Mouse (Mus musculus) ES-CJ7 (cell line): Measurements from ENCODE around the gene Gpr4.
A peak's percentile ranks its signal among the peaks of the same experiment; 100 is the strongest.

ENCODE experiments used
- DNase-seq: peaks from one replicate; pipeline ENCODE4 v3.0.0; 2011; ENCODE audit warnings: low read depth, low spot score

The Gpr4 gene

GRCm38 (mm10) chr7:19194676-19195075, 17.7 kb upstream of the Gpr4 start:
- DNase-seq, result peak; percentile 70

DNA sequence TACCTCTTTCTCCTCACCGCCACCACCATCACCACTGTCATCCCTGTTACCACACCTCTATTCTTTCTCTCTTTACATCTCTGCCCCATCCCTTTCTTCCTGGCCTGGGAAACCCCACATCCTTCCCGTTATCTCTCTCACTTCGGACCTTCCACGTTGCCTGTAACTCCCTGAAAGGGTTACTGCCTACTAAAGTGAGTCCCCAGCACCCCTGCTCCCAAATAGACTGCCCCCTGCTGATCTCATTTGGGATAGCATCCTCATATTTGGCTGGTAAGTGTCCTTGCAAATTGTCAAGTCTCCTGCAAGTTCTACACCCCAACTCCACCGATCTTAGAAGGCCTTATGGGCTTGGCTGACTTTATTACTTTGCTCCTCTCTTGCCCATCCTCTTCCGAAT, 15.7 kb upstream of the Gpr4 start:
- peak; percentile 88 for DNase-seq

GRCm38 (mm10) chr7:19197985-19198384, 14.4 kb upstream of the Gpr4 start:
- DNase-seq, result peak; percentile 75

DNA sequence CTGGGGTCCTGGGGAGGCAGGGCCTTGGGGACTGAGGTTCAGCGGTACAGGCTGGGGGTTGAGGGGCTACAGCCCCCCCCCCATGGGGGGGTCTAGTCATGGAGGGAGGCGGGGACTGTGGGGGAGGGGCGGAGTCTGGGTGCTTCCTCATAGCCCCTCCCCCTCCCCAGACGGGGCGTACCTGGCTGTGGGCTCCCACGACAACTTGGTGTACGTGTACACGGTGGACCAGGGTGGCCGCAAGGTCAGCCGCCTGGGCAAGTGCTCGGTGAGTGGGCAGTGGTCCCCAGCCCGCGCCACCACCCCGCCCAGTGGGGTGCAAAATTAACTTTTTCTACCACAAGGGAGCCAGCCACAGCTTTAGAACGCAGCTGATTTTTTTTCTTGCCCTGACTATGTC, 10.7 kb upstream of the Gpr4 start:
- no peak for DNase-seq

GRCm38 (mm10) chr7:19202065-19202850, 10.1 kb upstream of the Gpr4 start:
- DNase-seq, result peak; percentile 97

GRCm38 (mm10) chr7:19208201-19208910, 4.0 kb upstream of the Gpr4 start:
- peak; percentile 69 for DNase-seq

- DNase-seq, result peak; percentile 77
Observed at GRCm38 (mm10) chr7:19208944-19209472, 3.3 kb upstream of the Gpr4 start.

DNA sequence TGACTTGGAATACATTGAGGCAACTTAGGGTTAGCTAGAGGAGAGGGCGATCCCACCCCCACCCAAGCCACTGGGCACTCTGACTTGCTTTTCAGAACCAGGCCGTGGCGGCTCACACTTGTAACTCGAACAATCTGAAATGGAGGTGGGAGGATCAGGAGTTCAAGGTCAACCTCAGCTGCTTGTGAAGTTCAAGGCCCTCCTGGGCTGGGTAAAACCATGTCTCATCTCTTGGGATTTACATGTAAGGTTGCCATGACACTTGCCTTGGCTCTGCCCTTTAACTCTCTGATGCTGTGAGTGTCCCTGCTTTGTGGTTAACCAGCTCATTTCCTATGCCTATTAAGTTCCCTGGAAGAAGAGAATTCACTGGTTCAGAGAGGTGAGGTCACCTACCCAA, 2.8 kb upstream of the Gpr4 start:
- peak; percentile 80 for DNase-seq

GRCm38 (mm10) chr7:19210010-19210409, 2.3 kb upstream of the Gpr4 start:
- peak; percentile 82 for DNase-seq

DNA sequence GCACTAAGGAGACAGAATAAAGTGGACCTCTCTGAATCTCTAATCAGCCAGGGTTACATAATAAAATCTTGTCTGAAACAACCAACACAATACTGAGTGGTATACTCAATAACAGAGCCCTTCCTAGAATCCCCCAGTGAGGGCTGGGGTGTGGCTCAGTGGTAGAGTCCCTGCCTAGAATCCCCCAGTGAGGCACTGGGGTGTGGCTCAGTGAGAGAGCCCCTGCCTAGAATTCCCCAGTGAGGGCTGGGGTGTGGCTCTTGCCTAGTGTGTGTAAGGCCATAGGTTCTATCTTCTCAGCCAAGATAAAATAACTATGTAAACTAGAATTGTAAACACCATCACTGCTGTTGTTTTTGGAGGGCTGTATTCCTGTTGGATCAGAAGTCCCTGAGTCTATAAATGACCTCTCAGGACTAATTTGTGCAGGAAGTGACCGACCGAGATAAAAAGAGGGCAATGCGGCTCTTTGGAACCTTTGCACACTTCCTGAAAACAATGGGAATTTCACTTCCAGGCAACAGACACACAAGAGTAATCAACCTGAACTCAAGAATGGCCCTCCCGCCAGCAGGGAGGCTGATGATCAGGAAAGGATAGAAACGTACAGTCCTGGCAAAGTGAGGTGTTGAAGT, 1.2 kb upstream of the Gpr4 start:
- peak; percentile 68 for DNase-seq

GRCm38 (mm10) chr7:19213385-19213784, 1.0 kb downstream of the Gpr4 start:
- no peak for DNase-seq

DNA sequence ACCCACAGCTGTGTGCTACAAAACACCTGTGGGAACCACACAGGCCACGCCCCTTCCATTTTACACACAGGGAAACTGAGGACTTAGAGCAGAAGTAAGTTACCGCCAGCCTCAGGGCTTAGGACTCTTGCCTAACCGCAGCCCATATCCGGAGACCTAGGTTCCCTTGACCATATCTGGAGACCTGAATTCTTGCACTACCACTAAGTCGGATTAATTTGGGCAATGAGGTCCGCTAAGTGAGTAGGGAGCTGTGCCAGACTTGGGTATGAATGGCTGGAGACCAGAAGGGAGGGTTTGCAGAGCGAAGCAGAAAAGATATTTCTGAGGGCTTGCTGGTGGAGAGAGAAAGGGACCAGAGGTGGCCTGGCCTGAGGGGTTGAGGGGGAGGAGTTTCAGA, 2.0 kb downstream of the Gpr4 start:
- no peak for DNase-seq

DNA sequence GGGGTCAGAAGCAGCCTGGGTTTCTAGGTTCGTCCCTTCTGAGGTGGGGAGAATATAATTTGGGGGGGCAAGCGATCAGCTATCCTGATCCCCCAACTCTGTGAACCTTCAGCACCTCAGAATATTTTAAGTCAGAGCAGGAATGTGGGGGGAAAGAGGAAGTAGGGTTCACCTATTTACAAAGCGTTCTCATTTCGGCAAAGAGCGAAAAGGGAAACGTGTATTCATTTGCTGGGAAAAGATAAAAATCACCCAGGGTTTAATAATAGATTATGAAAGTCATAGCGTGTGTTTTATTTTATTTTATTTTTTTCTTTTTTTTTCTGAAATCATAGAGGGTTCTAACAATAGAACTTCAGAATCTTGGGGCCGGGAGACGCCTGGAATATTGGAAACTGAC, 2.6 kb downstream of the Gpr4 start:
- no peak for DNase-seq

DNA sequence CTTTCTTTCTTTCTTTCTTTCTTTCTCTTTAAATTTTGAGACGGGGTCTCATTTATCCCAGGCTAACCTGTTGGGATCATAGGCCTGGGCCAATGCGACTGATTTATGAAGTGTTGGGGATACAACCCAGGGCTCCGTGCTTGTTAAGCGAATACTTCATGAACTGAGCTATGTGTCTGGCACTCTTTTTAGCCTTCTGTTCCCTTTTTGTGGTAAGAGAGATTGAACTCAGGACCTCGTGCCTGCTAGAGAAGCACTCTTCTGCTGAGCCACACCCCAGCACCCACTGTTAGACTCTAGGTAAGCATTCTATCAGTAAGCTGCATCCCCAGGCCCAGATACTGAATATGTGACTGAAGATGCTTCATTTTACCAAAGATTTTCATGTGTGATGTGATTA, 5.2 kb downstream of the Gpr4 start:
- no peak for DNase-seq

DNA sequence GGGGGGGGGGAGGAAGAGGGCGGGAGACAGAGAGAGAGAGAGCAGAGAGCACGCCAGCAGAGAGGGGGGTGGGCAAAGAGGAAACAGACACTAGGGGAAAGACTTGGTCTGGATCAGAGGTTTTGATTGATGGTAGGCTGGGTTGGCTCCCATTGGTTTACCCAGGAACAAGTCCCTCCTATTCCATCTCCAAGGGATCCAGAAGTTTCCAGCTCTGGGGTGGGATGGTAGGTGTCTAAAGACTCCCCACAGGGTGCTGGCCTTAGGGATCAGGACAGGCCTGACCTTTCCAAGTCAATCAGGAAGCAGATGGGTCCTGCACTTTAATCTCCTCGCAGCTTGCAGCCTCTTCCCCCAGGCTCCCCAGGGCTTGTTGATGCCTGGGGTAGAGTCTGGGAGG, 5.6 kb downstream of the Gpr4 start:
- DNase-seq, result no peak

DNA sequence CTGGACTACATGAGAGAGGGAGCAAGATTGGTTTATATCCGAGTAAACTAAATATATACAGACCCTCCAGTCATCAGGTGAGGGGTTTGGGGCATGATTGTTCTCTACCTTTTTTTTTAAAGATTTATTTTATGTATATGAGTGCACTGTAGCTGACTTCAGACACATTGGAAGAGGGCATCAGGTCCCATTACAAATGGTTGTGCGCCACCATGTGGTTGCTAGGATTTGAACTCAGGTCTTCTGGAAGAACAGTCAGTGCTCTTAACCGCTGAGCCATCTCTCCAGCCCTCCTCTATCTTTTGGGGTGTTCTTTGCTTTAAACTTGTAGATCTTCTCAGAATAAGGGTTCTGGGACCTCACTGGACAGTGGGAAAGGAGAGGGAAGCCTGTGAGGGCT, 7.7 kb downstream of the Gpr4 start:
- DNase-seq, result no peak

DNA sequence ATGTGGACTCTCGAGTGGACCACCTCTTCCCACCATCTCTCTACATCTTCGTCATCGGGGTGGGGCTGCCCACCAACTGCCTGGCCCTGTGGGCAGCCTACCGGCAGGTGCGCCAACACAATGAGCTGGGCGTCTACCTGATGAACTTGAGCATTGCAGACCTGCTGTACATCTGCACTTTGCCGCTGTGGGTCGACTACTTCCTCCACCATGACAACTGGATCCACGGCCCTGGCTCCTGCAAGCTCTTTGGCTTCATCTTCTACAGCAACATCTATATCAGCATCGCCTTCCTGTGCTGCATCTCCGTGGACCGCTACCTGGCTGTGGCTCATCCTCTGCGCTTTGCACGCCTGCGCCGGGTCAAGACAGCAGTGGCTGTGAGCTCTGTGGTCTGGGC, 9.9 kb downstream of the Gpr4 start:
- DNase-seq, result no peak

- no peak for DNase-seq
Observed at GRCm38 (mm10) chr7:19222875-19223274, 10.5 kb downstream of the Gpr4 start.

DNA sequence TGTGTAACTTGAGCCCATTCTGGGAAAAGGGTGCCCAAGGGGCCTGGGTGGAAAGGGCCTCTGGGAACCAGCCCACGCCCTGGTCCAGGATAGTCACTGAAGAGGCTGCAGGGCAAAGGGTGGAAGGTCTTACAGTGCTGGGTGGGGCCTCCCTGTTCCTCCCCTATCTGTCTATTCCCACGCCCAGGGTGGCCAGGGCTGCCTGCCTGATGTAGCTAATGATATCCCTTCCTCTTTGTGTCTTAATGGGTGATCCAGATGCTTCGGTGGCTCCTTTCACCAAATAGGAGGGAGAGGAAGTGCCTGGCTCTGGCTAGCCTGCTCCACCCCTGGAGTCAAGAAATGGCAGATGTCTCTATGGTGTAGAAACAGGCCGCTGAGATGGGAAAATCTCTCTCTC, 12.6 kb downstream of the Gpr4 start:
- no peak for DNase-seq

DNA sequence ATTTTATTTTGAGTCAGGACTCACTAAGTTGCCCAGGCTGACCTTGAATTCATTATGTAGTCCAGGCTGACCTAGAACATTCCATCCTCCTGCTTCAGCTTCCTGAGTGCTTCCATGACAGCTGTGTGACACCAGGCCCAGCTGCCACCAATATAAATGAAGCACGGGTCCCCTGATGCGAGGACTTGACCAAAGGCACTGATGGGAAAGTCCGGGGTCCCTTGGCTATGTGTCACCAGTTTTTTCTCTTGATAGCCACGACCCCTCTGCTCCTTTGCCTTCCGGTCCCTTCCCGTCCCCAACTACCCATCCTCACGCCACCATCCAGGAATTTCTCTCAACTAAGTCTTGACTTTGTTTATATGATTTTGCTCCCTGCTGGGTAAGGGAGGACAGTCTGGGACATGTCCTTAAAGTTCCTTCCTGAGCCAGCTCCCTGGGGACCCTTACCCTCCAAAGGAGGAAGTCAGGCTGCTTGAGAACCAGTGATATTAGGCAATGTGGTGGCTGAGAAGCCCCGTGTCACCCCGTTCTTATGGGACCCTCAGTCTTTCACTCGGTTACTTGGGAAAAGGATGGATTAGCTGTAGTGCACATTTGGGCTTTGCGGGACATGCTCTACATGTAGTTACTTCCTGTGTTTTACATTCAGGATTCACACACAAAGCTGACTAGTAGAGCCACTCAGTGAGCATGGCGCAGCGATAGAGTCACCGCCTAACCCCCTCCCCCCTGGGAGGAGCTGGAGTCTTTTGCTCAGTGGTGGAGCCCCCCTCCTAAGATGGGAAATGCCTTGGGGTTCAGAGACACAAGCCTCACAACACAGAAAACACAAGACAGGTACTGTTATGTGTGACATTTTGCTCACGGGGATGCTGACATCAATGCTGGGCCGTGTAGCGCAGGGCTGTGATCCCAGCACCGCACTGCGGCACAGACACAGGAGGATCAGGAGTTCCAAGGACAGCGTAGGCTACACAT, 14.8 kb downstream of the Gpr4 start:
- no peak for DNase-seq
